Mouse (Mus musculus): ENCODE data around the gene Bcat2. TPM values are rescaled to one million over a fixed set of nuclear protein-coding genes. Genes with fewer than 3 reads are reported as not detected.

Gene Bcat2
- polyA plus RNA-seq, 1 experiment = 56.4 TPM

- peaks cover 60% of the 10 kb centered on the region for H3K36me3 ChIP-seq (replicated peaks; ENCODE audit: low read length)
- H3K27me3 ChIP-seq (replicated peaks) = no peaks in the 10 kb centered on the region
- no peak overlapping the region for H3K4me3 ChIP-seq (replicated peaks)
- no peaks in the 10 kb centered on the region for H3K9me3 ChIP-seq
- no peak for TF ChIP-seq FLI1 (IDR thresholded peaks at IDR 0.05; ENCODE audit: low read length)
- no peak for TF ChIP-seq GATA1 (IDR thresholded peaks at IDR 0.05; ENCODE audit: borderline replicate concordance, low read length)
- peaks cover 56% of the 10 kb centered on the region for H3K4me1 ChIP-seq
These were observed 4.0 kb downstream of the Bcat2 start for GRCm38 (mm10) chr7:45573954-45574353.

- Histone ChIP-seq H3K4me3 (replicated peaks) (no peak overlapping the region), H3K36me3 (replicated peaks; ENCODE audit: low read length) (peaks cover 64% of the 10 kb centered on the region), H3K4me1 (peaks cover 49% of the 10 kb centered on the region), H3K27me3 (replicated peaks) (no peaks in the 10 kb centered on the region), H3K9me3 (no peaks in the 10 kb centered on the region)
- no peak for TF ChIP-seq FLI1 (IDR thresholded peaks at IDR 0.05; ENCODE audit: low read length)
- no peak for TF ChIP-seq GATA1 (IDR thresholded peaks at IDR 0.05; ENCODE audit: borderline replicate concordance, low read length)
These were observed 4.8 kb downstream of the Bcat2 start for GRCm38 (mm10) chr7:45574472-45575379.

DNA sequence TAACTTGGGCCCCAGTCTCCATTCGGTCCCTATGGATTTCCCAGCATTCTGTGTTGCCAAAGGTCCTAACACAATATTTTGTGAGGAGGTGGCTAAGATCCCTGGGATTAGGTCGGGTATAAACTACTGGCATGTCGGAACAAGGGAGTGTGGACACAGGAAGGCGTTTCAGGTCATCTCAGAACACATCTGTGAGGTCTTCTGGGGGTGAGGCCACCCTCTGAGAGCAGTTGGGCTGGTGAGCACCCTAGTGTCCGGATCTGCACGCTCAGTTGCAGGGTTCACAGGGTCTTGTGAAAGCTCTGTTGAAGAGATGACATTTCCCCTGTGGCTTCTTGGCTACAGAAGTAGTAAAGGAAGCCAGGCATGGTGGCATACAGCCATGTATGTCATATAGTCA is 16.0 kb downstream of the Bcat2 start:
- Histone ChIP-seq H3K4me1 (peaks cover 11% of the 10 kb centered on the region), H3K36me3 (replicated peaks; ENCODE audit: low read length) (peaks cover 91% of the 10 kb centered on the region), H3K4me3 (replicated peaks) (no peak overlapping the region), H3K27me3 (replicated peaks) (no peaks in the 10 kb centered on the region), H3K9me3 (no peaks in the 10 kb centered on the region; the same call in 1 of the 2 replicates)
- TF ChIP-seq FLI1 (IDR thresholded peaks at IDR 0.05; ENCODE audit: low read length) (no peak), GATA1 (IDR thresholded peaks at IDR 0.05; ENCODE audit: borderline replicate concordance, low read length) (no peak)

DNA sequence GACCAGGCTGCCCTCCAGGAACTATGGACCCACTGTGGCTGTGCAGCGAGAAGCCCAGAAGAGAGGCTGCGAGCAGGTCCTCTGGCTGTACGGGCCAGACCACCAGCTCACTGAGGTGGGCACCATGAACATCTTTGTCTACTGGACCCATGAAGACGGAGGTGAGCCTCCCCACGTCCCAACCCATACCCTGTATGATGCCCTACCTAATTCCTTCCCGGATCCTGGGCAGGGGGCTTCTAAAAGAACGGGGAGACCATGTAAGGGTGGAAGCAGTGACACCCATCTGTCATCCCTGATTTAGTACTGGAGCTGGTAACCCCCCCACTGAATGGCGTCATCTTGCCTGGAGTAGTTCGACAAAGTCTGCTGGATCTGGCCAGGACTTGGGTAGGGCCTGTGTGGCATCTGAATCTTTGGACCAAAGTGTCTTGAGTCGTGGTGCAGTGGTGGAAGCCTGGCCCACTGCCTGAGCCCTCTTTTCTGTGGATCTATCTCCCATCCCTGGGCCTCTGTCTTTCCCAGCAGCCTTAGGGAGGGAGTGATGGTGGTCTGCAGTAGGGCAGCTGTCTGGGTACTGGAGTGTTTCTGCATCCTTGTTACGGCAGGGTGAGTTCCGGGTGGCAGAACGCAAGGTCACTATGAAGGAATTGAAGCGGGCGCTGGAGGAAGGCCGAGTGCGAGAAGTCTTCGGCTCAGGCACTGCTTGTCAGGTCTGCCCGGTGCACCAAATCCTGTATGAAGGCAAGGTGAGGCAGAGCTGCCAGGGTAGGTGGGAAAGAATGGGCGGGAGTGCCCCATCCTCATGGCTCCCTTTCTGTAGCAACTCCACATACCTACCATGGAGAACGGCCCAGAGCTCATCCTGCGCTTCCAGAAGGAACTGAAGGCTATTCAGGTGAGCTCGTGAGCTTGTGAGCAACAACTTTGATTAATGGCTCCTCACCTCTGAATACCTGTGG is 18.0 kb downstream of the Bcat2 start:
- peaks cover 76% of the 10 kb centered on the region for H3K36me3 ChIP-seq (replicated peaks; ENCODE audit: low read length)
- H3K4me1 ChIP-seq = peaks cover 18% of the 10 kb centered on the region
- H3K4me3 ChIP-seq (replicated peaks) = no peak overlapping the region
- no peaks in the 10 kb centered on the region for H3K27me3 ChIP-seq (replicated peaks)
- no peaks in the 10 kb centered on the region; the same call in 1 of the 2 replicates for H3K9me3 ChIP-seq
- TF ChIP-seq FLI1 (IDR thresholded peaks at IDR 0.05; ENCODE audit: low read length) (no peak), GATA1 (IDR thresholded peaks at IDR 0.05; ENCODE audit: borderline replicate concordance, low read length) (no peak)

DNA sequence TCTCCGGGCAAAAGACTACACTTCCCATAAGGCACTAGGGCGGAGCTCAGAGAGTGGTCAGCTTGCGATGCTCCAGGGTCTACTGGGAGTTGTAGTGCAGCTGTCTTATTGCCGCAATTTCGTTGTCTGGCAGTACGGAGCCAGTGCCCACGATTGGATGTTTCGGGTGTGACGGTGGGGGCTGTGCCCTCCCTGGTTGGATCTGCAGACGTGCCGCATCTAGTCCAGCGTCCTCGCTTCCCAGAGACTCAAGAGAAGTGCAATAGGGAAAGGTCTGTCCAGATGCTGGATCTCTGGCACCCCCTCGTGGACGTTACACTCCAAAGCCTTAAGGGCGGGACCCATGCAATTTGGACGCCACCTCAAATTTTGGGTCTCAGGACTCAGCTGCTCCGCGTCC is 19.2 kb downstream of the Bcat2 start:
- peaks cover 22% of the 10 kb centered on the region for H3K4me1 ChIP-seq
- TF ChIP-seq GATA1 (IDR thresholded peaks at IDR 0.05; ENCODE audit: borderline replicate concordance, low read length) (no peak), FLI1 (IDR thresholded peaks at IDR 0.05; ENCODE audit: low read length) (no peak)
- no peaks in the 10 kb centered on the region for H3K27me3 ChIP-seq (replicated peaks)
- peaks cover 68% of the 10 kb centered on the region for H3K36me3 ChIP-seq (replicated peaks; ENCODE audit: low read length)
- H3K4me3 ChIP-seq (replicated peaks) = peak overlapping the region; percentile 90
- no peaks in the 10 kb centered on the region; the same call in 1 of the 2 replicates for H3K9me3 ChIP-seq

DNA sequence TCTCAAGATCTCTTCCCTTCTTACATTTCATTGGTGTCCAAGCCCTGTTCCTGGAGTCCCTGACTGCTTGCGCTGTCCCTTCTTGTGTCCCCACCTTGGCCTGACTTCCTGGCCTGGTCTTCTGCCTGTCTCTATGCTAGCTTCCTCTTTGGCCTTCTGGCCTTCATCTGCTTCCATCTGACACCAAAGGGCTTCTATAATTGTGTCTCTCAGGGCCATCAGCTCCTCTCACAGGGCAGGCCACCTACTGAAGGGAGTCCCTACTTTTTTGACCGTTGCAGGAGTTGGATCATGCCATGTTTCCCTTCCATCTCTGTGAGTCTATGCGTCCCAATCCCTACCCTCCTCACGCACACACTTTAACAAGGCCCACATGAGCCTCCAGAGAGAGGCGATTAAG is 19.9 kb downstream of the Bcat2 start:
- Histone ChIP-seq H3K36me3 (replicated peaks; ENCODE audit: low read length) (peaks cover 60% of the 10 kb centered on the region), H3K4me1 (peaks cover 24% of the 10 kb centered on the region), H3K9me3 (no peaks in the 10 kb centered on the region; the same call in 1 of the 2 replicates), H3K27me3 (replicated peaks) (no peaks in the 10 kb centered on the region), H3K4me3 (replicated peaks) (no peak overlapping the region)
- TF ChIP-seq FLI1 (IDR thresholded peaks at IDR 0.05; ENCODE audit: low read length) (no peak), GATA1 (IDR thresholded peaks at IDR 0.05; ENCODE audit: borderline replicate concordance, low read length) (no peak)

DNA sequence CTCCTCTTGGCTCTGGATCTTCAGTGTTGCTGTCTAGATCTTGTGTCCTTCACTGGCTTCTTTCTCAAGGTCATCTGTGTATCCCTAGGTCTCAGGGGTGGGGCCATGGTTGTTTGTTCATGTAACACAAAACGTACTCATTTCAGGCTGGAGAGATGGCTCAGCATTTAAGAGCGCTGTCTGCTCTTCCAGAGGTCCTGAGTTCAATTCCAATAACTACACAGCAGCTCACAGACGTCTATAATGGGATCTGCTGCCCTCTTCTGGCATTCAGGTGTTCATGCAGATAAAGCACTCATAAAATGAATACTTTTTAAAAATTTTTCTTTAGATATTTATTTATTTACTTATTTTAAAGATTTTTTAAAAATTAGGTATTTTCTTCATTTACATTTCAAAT is 20.9 kb downstream of the Bcat2 start:
- no peaks in the 10 kb centered on the region; the same call in 1 of the 2 replicates for H3K9me3 ChIP-seq
- H3K27me3 ChIP-seq (replicated peaks) = peaks cover 9% of the 10 kb centered on the region
- TF ChIP-seq GATA1 (IDR thresholded peaks at IDR 0.05; ENCODE audit: borderline replicate concordance, low read length) = no peak
- no peak for TF ChIP-seq FLI1 (IDR thresholded peaks at IDR 0.05; ENCODE audit: low read length)

GRCm38 (mm10) chr7:45591880-45592279 is 21.9 kb downstream of the Bcat2 start:
- TF ChIP-seq FLI1 (IDR thresholded peaks at IDR 0.05; ENCODE audit: low read length) = no peak
- no peak for TF ChIP-seq GATA1 (IDR thresholded peaks at IDR 0.05; ENCODE audit: borderline replicate concordance, low read length)
- H3K27me3 ChIP-seq (replicated peaks) = peaks cover 15% of the 10 kb centered on the region
- no peak overlapping the region for H3K4me3 ChIP-seq (replicated peaks)
- peaks cover 41% of the 10 kb centered on the region for H3K36me3 ChIP-seq (replicated peaks; ENCODE audit: low read length)
- H3K9me3 ChIP-seq = no peaks in the 10 kb centered on the region
- peaks cover 41% of the 10 kb centered on the region for H3K4me1 ChIP-seq

More for the DNA sequence above, 20.9 kb downstream of the Bcat2 start:
- H3K4me1 ChIP-seq = peaks cover 31% of the 10 kb centered on the region
- H3K36me3 ChIP-seq (replicated peaks; ENCODE audit: low read length) = peaks cover 51% of the 10 kb centered on the region
- H3K4me3 ChIP-seq (replicated peaks) = no peak overlapping the region

- TF ChIP-seq FLI1 (IDR thresholded peaks at IDR 0.05; ENCODE audit: low read length) = no peak
- TF ChIP-seq GATA1 (IDR thresholded peaks at IDR 0.05; ENCODE audit: borderline replicate concordance, low read length) = no peak
- no peaks in the 10 kb centered on the region for H3K9me3 ChIP-seq
- peaks cover 51% of the 10 kb centered on the region for H3K4me1 ChIP-seq
- peaks cover 27% of the 10 kb centered on the region for H3K36me3 ChIP-seq (replicated peaks; ENCODE audit: low read length)
- no peak overlapping the region for H3K4me3 ChIP-seq (replicated peaks)
- H3K27me3 ChIP-seq (replicated peaks) = peaks cover 23% of the 10 kb centered on the region
These were observed 23.3 kb downstream of the Bcat2 start for GRCm38 (mm10) chr7:45593118-45593815.
